Mouse (Mus musculus) liver, postnatal 0 days (tissue): ENCODE results near the gene Ifrd1.

Experiments used
- CTCF ChIP-seq: sonication (generic); IDR thresholded peaks from 2 replicates; pipeline ENCODE4 v1.5.1; 2016; ENCODE audit warnings: antibody characterized with exemption, low read depth
- EP300 ChIP-seq: IDR thresholded peaks from 2 replicates; pipeline ENCODE4 v1.6.1; 2016; ENCODE audit warnings: antibody characterized with exemption, low read depth, mild to moderate bottlenecking

GRCm38 (mm10) chr12:40198019-40198418 lies 50.3 kb downstream of the Ifrd1 start:
- TF ChIP-seq CTCF (no peak), EP300 (no peak)
